Mouse (Mus musculus): Measurements from ENCODE around the gene Col18a1.
"Not testable (repeated sequence)": the region's sequence is repeated elsewhere in the genome, so short reads cannot be mapped to it uniquely, and the experiment has no call there.

Gene Col18a1

DNA sequence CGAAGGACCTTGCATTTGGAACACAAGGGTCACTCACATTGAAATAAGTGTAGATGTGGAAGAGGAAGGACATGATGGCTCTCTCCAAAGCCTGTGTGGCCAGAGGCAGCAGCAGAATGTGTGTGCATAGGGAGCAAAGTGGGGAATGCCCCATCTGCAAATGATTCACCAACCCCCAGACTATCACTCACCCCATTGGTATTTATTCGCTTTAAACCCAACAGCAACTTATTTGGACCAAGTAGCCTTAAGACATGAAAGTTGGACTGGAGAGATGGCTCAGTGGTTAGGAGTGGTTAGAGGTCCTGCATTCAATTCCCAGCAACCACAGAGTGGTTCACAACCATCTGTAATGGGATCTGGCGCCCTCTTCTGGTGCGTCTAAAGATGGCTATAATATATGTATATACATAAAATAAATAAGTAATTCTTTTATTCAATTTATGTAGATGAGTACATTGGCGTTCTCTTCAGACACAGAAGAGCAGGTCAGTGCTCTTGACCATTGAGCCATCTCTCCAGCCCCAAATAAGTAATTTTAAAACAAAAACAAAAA, 31.0 kb downstream of the Col18a1 start:
- DNase-seq (ENCODE audit: low spot score) = no peak

GRCm38 (mm10) chr10:77134807-77135152, 31.6 kb downstream of the Col18a1 start:
- DNase-seq (ENCODE audit: low spot score) = not testable (repeated sequence)

DNA sequence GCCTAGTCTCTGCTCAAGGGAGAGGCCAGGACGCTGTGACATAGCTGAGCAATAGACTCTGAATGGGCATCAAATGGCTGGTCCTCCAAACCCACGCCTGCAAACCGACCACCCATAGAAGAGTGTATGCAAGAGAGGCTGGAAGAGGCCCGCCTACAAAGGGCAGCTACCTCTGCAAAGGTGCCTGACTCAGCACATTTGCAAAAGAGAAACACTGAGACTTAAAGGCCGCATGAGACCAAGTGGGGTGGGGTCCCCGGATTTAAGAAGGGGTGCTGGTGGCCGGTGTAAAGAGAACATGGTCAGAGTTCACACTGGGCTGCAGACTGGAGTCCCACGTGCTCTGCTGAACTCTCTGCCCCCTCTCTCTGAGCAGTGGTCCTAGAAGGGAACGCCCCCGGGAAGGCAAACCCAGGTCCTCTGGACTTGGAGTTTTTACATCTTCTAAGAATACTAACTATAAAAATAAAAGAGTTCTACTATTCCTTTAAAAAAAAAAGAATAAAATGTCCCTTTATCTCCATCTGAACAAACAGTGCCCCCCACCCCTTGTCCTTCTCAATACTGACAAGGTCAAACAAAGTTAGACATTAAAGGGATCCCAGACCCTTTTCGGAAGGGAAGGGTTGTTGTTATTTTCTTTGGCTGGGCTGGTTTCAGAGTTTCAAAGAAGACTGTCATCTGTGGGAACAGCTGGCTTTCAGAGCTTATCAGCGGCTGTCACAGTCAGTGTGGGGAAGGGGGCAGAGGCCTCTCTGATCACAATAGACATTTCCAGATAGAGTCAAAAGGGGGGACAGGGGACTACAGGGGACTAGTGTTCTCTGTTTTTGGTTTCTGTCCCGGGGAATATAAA, 32.2 kb downstream of the Col18a1 start:
- DNase-seq (ENCODE audit: low spot score) = no peak

DNA sequence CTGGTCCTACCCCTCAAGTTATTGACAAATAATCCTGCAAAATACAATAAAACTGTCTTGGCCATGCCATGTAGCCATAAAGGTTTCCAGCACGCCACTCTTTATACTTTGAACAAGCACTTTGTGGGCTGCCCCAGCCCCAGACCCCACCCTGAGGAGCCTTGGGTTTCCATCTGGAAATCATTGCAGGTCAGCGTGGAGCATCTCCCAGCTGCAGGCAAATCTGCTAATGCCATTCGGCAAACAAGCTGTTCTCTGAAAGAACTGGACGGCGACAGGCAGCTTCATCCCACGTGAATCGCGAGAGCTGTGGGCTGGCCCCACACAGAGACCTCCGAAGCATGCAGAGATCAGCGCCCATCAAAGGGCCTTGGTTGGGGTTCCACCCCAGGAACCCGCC, 34.2 kb downstream of the Col18a1 start:
- DNase-seq (ENCODE audit: low spot score) = no peak

DNA sequence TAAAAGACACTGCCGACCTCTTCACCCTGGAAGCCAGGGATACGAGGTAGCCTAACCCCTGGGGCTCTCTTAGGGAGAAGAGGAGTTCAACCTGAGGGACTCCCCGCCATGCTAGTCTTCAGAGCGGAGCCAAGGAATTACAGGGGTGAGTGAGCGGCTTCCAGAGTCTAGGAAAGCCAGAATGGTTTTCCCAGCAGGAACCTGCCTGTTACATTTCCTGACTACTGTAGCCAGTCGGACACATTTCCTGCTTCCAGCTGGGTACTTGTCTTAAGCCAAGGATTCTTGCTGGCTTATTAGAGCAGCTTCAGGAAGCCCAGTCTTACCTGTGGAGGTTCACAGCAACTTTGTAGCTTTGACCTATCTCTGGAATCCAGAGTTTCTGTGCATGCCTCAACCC, 34.8 kb downstream of the Col18a1 start:
- no peak for DNase-seq (ENCODE audit: low spot score)

- DNase-seq (ENCODE audit: low spot score) = peak; percentile 87
These were observed 35.6 kb downstream of the Col18a1 start for GRCm38 (mm10) chr10:77130561-77131240.

DNA sequence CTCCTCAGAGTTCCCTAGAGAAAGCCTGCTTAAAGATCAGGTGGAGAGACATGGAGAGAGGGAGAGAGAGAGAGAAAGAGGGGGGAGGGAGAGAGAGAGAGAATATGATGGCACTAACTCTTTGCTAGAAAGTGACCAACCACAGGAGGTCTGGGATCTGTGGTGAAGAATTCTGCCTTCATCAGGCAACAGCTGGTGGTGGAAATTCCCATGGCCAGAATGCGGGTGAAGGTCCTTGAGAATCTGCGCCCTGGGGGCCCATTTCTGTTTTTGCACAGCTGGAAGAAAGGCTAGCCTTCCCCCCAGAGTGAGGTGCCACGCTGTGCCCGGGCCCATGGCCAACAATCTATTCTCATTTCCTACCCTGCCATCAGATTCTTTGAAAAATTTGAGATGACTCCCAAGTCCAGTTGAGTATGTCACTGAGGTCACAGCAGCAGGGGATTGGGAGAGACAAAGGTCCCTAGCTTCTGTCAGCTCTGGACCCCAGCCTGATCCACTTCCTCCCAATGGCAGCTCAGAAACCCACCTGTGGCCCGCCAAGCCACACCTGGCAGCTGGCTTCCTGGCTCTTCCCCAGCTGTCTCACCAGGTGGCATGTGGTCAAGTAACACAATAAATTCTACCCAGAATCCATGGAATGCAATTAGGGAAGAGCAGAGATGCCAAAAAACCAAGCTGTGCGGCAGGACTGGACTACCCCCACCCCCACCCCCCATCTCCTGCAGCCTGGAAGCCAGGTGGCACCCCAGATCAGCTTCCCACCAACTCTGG, 36.5 kb downstream of the Col18a1 start:
- DNase-seq (ENCODE audit: low spot score) = no peak

DNA sequence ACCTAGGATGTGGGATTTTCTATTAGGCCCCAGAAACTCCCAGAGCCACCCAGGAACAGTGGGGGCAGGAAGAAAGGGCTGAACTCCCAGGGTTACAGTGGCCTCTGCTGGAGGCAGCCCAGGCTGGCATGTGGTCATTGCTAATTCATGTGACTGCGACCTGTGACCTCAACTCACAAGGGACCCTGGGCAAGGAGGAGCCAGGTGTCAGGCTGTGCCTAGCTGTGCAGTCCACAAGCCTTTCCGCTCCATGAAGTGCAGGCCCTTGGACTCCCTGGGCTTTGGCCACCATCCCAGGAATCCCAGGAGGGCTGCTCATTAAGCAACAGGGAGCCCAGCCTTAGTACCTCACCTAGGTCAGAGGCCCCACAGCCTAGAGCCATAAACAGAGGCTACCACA, 38.4 kb downstream of the Col18a1 start:
- no peak for DNase-seq (ENCODE audit: low spot score)

- no peak for DNase-seq (ENCODE audit: low spot score)
These were observed 39.8 kb downstream of the Col18a1 start for GRCm38 (mm10) chr10:77126590-77126989.

GRCm38 (mm10) chr10:77125078-77125731, 41.1 kb downstream of the Col18a1 start:
- no peak for DNase-seq (ENCODE audit: low spot score)

DNA sequence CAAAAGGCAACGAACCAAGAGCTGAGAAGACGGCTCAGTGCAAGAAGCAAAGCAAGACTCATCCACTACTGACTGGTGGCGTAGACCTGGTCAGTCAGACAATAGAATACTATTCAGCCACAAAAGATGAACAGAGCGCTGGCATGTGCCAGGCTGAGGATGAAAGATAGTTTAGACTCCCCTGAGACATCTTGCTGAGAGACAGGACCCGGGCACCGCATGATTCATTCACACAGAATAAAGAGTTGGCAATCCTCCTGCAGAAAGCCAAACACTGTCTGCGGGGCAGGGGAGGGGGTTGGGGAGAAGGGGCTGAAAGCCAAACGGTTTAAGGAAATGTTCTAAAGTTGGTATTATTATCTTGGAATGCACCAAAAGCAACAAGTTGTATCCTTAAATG, 42.4 kb downstream of the Col18a1 start:
- DNase-seq (ENCODE audit: low spot score) = no peak

- no peak for DNase-seq (ENCODE audit: low spot score)
These were observed 44.9 kb downstream of the Col18a1 start for GRCm38 (mm10) chr10:77121287-77122022.

- DNase-seq (ENCODE audit: low spot score) = no peak
These were observed 45.8 kb downstream of the Col18a1 start for GRCm38 (mm10) chr10:77120501-77120900.

GRCm38 (mm10) chr10:77119437-77119836, 46.9 kb downstream of the Col18a1 start:
- no peak for DNase-seq (ENCODE audit: low spot score)

GRCm38 (mm10) chr10:77118361-77118760, 48.0 kb downstream of the Col18a1 start:
- no peak for DNase-seq (ENCODE audit: low spot score)

DNA sequence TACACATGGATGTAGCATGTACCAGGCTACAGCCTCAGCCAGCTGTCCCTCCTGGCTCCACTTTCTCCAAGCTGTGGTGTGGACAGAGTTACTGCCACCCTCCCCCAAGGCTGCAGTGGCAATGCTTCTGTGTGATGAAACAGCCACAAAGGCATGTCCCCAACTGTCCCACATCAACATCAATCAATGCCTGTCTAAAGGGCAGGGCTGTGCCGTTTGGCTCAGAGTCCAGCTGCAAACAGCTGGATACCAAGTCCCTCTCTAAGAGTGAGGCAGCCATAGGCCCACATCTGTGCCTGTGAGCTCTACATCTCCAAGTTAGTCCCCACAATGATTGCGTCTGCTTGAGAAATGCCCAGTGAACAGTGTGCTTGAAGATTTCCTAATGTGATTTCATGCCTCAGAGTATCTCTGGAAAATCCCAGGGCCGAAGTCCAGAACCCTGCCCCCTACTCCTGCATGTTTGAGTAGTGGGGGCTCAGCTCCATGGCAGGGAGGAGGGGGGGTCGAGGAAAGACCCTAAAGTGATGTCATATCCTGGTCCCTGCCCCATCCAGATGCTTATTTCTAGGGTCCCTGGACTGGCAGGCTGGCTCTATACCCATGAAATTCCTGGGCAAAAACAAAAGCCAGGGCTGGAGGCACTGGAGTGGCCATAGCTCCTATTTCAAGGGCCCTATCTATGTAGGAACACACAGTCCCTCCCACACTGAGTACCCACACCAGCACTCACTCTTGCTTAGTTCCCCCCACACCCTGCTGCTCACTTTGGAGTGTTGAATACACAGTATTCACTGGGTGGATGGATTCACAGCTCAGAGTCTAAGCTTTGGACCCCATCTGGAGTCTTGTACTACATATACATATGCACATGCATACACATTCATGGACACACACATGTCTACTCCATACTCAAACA, 49.6 kb downstream of the Col18a1 start:
- no peak for DNase-seq (ENCODE audit: low spot score)

DNA sequence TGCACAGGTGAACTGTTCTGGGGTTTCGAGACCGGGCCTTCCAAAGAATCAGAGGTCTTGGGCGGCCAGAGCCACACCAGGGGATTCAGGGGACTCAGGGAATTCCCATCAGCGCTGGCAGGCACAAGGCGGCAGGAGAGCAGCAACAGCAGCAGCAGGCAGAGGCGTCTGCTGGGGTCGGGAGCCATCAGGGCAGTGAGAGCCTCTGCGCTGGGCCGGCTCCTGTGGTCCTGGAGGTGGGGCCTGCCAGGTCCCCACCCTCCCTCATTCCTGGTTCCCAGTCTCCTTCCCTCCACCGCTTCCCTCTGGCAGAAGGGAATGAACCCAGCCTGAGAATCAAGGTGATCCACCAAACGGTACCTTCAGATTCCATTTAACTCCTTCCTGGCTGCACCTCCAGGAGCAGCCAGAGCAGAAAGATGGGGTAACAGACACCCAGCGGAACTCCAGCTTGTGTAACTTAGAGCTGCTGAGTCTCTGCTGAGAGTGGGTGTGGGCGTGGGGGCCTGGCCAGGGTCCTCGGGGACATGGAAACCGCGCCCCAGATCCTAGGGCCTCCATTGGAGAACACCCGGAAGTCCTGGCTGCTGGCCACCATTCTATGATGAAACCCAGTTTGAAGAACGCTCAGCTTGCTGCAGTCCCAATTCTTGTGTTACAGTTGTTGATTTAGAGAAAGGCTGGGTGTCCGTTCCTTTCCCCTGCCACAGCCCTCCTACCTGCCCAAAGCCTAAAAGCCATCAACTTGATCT, 52.7 kb downstream of the Col18a1 start:
- DNase-seq (ENCODE audit: low spot score) = peak; percentile 69

DNA sequence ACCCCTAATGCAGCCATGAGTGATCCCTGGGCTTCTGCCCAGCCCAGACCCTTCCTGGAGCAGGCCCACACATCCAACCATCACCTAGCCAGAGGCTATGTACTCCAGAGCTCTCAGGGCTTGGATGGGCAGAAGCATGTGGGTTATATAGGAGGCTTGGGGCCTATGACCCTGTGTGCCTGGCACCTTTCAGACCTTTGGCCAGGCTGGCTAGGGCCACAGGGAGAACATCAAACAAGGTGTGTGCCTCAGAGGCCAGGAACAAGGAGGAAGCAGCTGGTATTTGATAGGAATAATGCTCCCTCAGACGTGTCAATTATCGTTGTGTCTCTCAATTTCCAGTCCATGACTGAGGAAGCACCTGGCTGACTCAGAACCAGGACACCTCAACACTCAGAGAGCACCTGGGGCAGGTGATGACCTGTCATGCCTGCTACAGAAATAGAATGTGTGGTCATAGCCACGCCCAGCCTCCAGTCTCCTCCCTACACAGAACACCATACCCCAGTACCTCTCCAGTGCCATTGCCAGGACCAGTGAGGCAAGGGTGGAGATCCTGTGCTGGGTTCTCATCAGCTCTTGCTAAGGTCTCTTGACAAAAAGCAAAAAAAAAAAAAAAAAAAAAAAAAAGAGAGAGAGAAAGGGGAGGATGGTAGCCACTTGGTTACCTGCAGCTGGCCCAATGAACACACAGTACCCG, 54.6 kb downstream of the Col18a1 start:
- DNase-seq (ENCODE audit: low spot score) = no peak

GRCm38 (mm10) chr10:77110843-77111242, 55.5 kb downstream of the Col18a1 start:
- DNase-seq (ENCODE audit: low spot score) = no peak

All from urinary bladder, postnatal 25 days (tissue).